Mouse (Mus musculus) C2C12 (cell line): ENCODE measurements at regions not wholly inside any gene's neighbourhood (a gene's known extent, or its start where the extent isn't known, plus 50 kb on each side); places are given as distances from the start of the nearest gene placed in this dataset.

Experiments used
- H3K27me3 ChIP-seq: one replicate; pipeline ENCODE4 v1.6.1; 2011; ENCODE audit not compliant: control insufficient read depth, insufficient read depth, insufficient read length
- H3K36me3 ChIP-seq: one replicate; pipeline ENCODE4 v1.6.1; 2011; ENCODE audit not compliant: control insufficient read depth, insufficient read depth
- H3K4me3 ChIP-seq: one replicate; pipeline ENCODE4 v1.5.1; 2011; ENCODE audit warnings: mild to moderate bottlenecking, control low read depth; ENCODE audit not compliant: poor library complexity, insufficient read depth, severe bottlenecking
- H3K79me2 ChIP-seq: one replicate; pipeline ENCODE4 v1.6.1; 2011; ENCODE audit not compliant: control insufficient read depth, insufficient read depth
- H3K79me3 ChIP-seq: one replicate; pipeline ENCODE4 v1.6.1; 2011; ENCODE audit warnings: low read depth, control low read depth
- H3ac ChIP-seq: one replicate; pipeline ENCODE3; 2011; ENCODE audit warnings: low read depth; ENCODE audit not compliant: control insufficient read depth, insufficient read length
- CEBPB ChIP-seq: IDR thresholded peaks from one replicate; pipeline ENCODE4 v1.6.1; 2011; ENCODE audit warnings: low read depth, mild to moderate bottlenecking, control low read depth, moderate library complexity
- CTCF ChIP-seq: IDR thresholded peaks from one replicate; pipeline ENCODE4 v1.5.1; 2011; ENCODE audit not compliant: control insufficient read depth, insufficient read depth, insufficient read length
- FOSL1 ChIP-seq: IDR thresholded peaks from one replicate; pipeline ENCODE4 v1.8.0; 2011; ENCODE audit warnings: mild to moderate bottlenecking, low read length; ENCODE audit not compliant: poor library complexity, insufficient read depth, severe bottlenecking
- MAX ChIP-seq: IDR thresholded peaks from one replicate; pipeline ENCODE4 v1.6.1; 2011; ENCODE audit warnings: mild to moderate bottlenecking, control low read depth
- MYOD1 ChIP-seq: IDR thresholded peaks from one replicate; pipeline ENCODE4 v1.6.1; 2011; ENCODE audit warnings: low read depth; ENCODE audit not compliant: control insufficient read depth, insufficient read length
- MYOG ChIP-seq: IDR thresholded peaks from one replicate; pipeline ENCODE4 v1.6.1; 2011; ENCODE audit not compliant: control insufficient read depth, insufficient read length; ENCODE audit errors: extremely low read depth
- USF1 ChIP-seq: IDR thresholded peaks from one replicate; pipeline ENCODE4 v1.6.1; 2011; ENCODE audit warnings: low read depth, mild to moderate bottlenecking, control low read depth, moderate library complexity

DNA sequence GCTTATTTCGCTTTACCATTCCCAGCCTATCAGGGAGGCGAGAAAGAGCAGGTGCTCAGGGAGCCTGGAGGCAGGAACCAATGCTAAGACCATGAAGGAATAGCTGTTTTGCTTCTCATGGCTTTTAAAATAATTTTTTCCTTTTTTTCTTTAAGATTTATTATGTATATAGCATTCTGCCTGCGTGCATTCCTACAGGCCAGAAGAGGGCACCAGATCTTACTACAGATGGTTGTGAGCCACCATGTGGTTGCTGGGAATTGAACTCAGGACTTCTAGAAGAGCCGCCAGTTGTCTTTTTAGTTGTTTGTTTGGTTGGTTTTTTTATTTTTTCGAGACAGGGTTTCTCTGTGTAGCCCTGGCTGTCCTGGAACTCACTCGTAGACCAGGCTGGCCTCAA is 113.6 kb upstream of the Armc2 start:
- TF ChIP-seq MAX (no peak), FOSL1 (no peak), MYOD1 (no peak), MYOG (no peak), CEBPB (no peak), CTCF (no peak)
- H3K4me3 ChIP-seq: no peak overlapping the region
- H3K27me3 ChIP-seq: no peaks in the 10 kb centered on the region
- H3K36me3 ChIP-seq: no peaks in the 10 kb centered on the region
- no peaks in the 10 kb centered on the region for H3K79me2 ChIP-seq
- no peak overlapping the region for H3ac ChIP-seq
- no peaks in the 10 kb centered on the region for H3K79me3 ChIP-seq

- no peak for TF ChIP-seq FOSL1
- TF ChIP-seq MYOD1: no peak
- TF ChIP-seq MYOG: no peak
- TF ChIP-seq MAX: no peak
- no peak for TF ChIP-seq CEBPB
- TF ChIP-seq CTCF: no peak
- no peak for TF ChIP-seq USF1
- Histone ChIP-seq H3K79me2 (no peaks in the 10 kb centered on the region), H3K27me3 (no peaks in the 10 kb centered on the region), H3ac (no peak overlapping the region), H3K4me3 (no peak overlapping the region), H3K36me3 (no peaks in the 10 kb centered on the region), H3K79me3 (no peaks in the 10 kb centered on the region)
Measured at GRCm38 (mm10) chr10:42131298-42131697, 113.1 kb upstream of the Armc2 start.

DNA sequence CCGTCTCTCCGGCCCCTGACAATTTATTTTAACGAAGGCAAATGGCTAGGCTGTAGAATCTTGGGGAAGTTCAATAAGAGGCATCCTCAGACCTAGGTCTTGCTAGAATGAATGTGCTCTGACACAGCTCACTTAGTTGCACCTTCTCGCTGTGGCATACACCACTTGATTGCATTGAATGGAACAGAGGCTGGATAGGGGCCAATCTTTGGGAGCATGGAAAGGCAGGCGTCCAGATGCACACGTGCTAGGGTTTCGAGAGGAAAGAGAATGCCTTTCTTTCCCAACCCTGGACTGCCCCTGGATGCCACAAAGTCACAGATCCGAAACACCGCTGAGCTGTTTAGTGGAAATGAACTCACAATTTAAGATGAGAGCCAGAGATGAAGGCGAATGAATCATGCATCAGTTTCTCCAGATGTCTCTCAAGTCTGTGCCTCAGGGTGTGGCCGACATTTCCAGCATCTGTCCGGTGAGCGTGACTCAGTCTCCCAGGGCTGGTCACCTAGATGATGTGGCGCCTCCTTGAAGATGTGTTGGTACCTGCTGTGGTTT is 109.7 kb upstream of the Armc2 start:
- no peaks in the 10 kb centered on the region for H3K79me2 ChIP-seq
- no peaks in the 10 kb centered on the region for H3K27me3 ChIP-seq
- H3K79me3 ChIP-seq: no peaks in the 10 kb centered on the region
- H3ac ChIP-seq: no peak overlapping the region
- H3K4me3 ChIP-seq: no peak overlapping the region
- H3K36me3 ChIP-seq: no peaks in the 10 kb centered on the region
- TF ChIP-seq CEBPB: no peak
- TF ChIP-seq USF1: no peak
- no peak for TF ChIP-seq CTCF
- TF ChIP-seq MAX: no peak
- TF ChIP-seq FOSL1: no peak
- TF ChIP-seq MYOD1: no peak
- TF ChIP-seq MYOG: no peak

DNA sequence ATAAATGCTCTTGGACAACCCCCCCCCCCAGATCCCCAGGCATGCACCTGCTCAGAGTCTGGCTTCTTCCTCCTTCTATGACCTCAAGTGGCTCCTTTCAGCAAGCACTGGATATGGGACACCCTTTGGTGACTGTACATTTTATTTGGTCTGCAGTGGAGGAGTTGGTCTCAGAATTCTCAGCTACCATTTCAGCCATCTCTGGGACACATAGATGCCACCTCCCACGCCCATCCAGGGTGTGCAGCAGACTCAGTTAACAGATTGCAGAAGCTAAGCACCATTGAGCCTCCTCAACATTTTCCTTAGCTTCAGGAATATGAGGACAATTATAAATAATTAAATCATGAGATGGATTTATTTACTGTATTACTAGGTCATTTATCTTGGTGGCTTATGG is 108.6 kb upstream of the Armc2 start:
- no peaks in the 10 kb centered on the region for H3K79me3 ChIP-seq
- H3K27me3 ChIP-seq: no peaks in the 10 kb centered on the region
- H3ac ChIP-seq: no peak overlapping the region
- no peaks in the 10 kb centered on the region for H3K79me2 ChIP-seq
- no peak overlapping the region for H3K4me3 ChIP-seq
- TF ChIP-seq CEBPB (no peak), MYOG (no peak), FOSL1 (no peak), MAX (no peak), USF1 (no peak)
- H3K36me3 ChIP-seq: no peaks in the 10 kb centered on the region

DNA sequence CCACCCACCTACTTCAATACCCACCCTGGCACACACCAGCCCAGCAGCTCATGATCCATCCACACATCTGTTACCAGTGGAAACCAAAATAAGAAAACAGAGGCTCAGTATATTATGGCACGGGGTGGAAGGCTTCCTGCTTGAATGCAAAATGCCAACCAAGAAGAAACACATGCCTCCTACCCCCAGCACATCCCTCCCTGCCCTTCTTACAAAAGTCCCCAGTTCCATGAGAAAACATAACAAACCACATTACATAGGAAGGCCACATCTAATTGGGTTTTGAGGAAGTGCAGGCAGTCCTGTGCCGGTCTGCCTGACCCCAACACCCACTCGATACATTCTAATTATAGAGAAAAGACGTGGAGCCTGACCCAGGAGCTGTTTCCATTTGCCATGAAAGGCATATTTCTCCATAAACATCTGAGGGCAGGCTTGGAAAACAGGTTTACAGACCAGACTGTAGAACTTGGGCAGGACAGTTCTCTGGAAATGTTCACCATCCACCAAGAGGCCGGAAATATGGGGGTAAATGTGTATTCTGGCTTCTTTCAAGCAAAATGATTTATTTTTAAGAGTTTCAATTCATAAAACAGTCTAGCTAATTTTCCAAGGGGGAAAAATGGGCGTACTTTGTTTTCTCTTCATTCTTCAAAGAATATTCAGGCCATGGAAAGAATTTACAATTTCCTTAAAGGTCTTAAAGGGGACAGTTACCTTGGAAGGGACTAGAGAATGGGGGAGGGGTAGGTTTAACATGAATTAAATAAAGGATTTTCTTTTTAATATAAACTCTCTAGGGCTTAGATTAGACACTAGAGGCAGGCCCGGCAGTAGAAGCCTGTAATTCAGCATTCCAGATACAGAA is 104.8 kb upstream of the Armc2 start:
- H3K27me3 ChIP-seq: no peaks in the 10 kb centered on the region
- no peak overlapping the region for H3K4me3 ChIP-seq
- no peak overlapping the region for H3ac ChIP-seq
- no peak for TF ChIP-seq FOSL1
- TF ChIP-seq MYOD1: no peak
- no peak for TF ChIP-seq MYOG
- TF ChIP-seq CTCF: no peak
- TF ChIP-seq MAX: no peak
- TF ChIP-seq CEBPB: no peak
- no peak for TF ChIP-seq USF1
- H3K79me3 ChIP-seq: no peaks in the 10 kb centered on the region
- H3K36me3 ChIP-seq: no peaks in the 10 kb centered on the region
- H3K79me2 ChIP-seq: no peaks in the 10 kb centered on the region

GRCm38 (mm10) chr10:42121984-42122383 is 103.7 kb upstream of the Armc2 start:
- H3K79me2 ChIP-seq: no peaks in the 10 kb centered on the region
- no peak overlapping the region for H3K4me3 ChIP-seq
- no peaks in the 10 kb centered on the region for H3K27me3 ChIP-seq
- H3K79me3 ChIP-seq: no peaks in the 10 kb centered on the region
- no peaks in the 10 kb centered on the region for H3K36me3 ChIP-seq
- no peak overlapping the region for H3ac ChIP-seq
- no peak for TF ChIP-seq CTCF
- TF ChIP-seq MYOG: no peak
- TF ChIP-seq CEBPB: no peak
- TF ChIP-seq MAX: no peak
- no peak for TF ChIP-seq USF1
- no peak for TF ChIP-seq MYOD1
